Mouse (Mus musculus): ENCODE data around the gene Igsf23. TPM values are rescaled to one million over a fixed set of nuclear protein-coding genes. Genes with fewer than 3 reads are reported as not detected.
"Not testable (repeated sequence)": the region's sequence is repeated elsewhere in the genome, so short reads cannot be mapped to it uniquely, and the experiment has no call there.

Gene Igsf23
- total RNA-seq (2021), result 1 to 10 TPM; 1.4 TPM

- no peak for DNase-seq
- intact Hi-C loops (cut with DNase I), result no loop called here
Measured at GRCm38 (mm10) chr7:19950589-19950988, at the start of gene Igsf23. TSS of gene Igsf23 (minus strand) at chr7:19950756.

- intact Hi-C loops (cut with DNase I); DNase-seq: not testable (repeated sequence)
Measured at GRCm38 (mm10) chr7:19996721-19997120, 46.2 kb upstream of the Igsf23 start.

DNA sequence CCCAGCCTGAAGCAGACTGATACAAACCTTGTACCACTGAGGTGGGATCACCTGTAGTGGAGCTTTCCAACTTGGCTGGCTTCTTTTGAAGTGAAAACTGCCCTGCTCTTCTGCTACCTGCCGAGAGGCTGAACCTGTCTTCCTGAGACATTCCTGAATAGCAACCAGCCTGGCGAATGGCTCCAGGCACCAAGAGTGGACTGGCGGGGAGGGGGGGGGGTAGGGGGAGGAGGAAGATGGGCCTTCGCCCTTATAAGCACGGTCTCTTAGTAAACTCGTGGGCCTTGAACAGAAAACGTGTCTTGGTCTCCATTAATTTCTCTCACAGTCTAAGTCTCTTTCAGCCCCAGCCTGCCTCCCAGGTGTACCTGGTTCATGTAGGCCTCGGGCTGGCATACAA lies 40.6 kb upstream of the Igsf23 start, which contains the start of gene Nlrp9b:
Gene Nlrp9b (plus strand): TSS at position 301 of the 400 bp plus-strand sequence.
- DNase-seq; intact Hi-C loops (cut with DNase I): not testable (repeated sequence)

GRCm38 (mm10) chr7:19971516-19971915 lies 21.0 kb upstream of the Igsf23 start:
- intact Hi-C loops (cut with DNase I), result no loop called here
- no peak for DNase-seq

DNA sequence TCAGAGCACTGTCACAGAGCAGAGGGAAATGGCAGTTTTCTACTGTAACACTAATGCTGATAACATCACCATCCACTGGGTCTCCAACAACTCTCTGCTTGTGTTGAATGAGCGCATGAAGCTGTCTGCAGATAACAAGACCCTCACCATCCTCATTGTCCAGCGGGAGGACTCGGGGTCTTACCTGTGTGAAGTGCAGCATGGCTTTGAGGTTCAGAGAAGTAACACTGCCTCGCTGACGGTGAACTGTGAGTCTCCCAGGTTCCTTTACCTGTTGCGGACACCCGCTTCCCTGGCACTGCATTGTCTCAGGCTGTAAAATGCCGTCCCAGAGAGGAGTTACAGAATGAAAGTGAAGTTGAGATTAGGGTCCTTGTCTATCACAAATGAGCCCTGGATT lies 19.6 kb upstream of the Igsf23 start:
- DNase-seq, result no peak
- intact Hi-C loops (cut with DNase I), result no loop called here

- no peak for DNase-seq
- intact Hi-C loops (cut with DNase I), result no loop called here
Measured at GRCm38 (mm10) chr7:19969541-19970090, 19.1 kb upstream of the Igsf23 start.

DNA sequence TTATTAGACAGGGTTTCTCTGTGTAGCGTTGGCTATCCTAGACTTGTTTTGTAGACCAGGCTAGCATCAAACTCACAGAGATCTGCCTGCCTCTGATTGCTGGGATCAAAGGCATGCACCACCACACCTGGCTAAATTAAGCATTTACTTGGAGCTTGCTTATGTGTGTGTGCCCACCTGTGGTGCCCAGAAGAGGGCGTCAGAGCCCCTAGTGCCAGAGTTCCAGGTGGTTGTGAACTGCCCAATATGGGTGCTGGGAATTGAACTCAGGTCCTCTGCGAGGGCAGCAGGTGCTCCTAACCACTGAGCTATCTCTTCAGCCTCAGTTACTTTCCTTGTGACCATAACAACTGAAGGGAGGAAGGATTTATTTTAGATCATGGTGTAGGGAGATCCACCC lies 18.6 kb upstream of the Igsf23 start:
- intact Hi-C loops (cut with DNase I), result no loop called here

DNA sequence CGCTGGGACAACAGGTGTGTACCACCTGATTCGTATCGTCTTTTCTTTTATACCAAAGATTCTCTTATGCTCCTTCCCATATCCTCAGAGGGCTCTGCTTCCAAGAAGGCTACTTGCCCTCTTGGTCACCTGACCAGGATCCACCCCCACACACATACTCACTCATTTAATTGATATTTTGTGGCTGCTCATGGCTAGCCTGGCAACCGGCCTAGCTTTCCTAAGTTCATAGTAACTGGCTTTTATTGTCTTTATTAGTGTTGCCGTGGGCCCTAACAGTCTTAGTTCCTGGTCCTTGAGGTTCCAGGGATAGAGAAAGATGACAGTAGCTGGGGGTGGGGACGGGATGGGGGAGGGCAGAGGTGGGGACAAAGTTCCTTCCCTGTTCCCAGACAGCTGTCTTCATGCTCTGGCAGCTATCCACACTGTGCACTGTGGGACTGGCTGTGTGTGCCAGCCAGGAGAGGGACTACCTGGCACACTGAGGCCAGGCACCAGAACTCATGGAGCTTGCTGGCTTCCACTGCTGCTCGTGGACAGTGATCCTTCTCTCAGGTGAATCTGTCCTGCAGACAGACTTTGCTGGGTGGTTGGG lies 14.5 kb upstream of the Igsf23 start, which contains the start of gene Ceacam20:
Gene Ceacam20 (plus strand): TSS at position 428 of the 595 bp plus-strand sequence.
- intact Hi-C loops (cut with DNase I), result no loop called here

More for the DNA sequence above, 18.6 kb upstream of the Igsf23 start:
- DNase-seq, result no peak

DNA sequence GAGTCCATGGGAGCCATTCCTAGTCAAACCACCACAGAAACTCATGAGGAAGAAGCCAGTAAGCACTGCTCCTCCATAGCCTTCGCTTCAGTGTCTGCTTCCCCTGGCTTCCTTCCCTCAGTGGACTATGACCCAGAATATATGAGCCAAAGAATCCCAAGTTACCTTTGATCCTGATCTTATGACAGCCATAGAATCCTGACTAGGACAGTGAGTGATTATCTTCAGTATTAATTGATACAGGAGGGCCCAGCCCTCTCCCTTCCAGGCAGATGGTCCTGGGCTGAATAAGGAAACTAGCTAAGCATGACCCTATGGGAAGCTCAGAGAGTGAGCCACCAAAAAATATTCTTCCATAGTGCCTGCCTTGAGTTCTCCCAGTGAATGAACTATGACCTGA lies 11.9 kb upstream of the Igsf23 start:
- intact Hi-C loops (cut with DNase I), result no loop called here
- DNase-seq, result no peak

More for the DNA sequence above, 14.5 kb upstream of the Igsf23 start, which contains the start of gene Ceacam20:
- no peak for DNase-seq

- DNase-seq, result peak; percentile 89 to 96
- intact Hi-C loops (cut with DNase I), result loop anchor here (1.0 kb wide), 1 partner anchor 46 kb away; no protein-coding TSS in a partner anchor
Measured at GRCm38 (mm10) chr7:19956341-19956781, 5.8 kb upstream of the Igsf23 start.

DNA sequence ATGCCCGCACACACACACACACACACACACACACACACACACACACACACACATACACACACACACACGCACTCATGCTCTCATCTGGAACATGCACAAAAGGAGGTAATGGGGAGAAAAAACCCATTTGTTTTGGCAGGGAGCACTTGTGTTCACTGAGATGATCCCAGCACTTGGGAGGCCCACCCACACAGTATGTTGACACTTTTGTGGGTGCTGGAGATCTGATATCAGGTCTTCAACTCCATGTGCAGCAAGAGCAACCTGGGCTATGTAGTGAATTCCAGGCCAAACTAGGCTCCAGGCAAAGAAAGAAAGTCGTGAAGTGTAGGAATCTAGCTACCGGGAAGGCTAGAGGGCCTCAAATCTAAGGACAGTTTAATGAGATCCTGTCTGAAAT lies 5.3 kb upstream of the Igsf23 start:
- DNase-seq, result no peak
- intact Hi-C loops (cut with DNase I), result loop anchor here (1.0 kb wide), 1 partner anchor 46 kb away; no protein-coding TSS in a partner anchor

- intact Hi-C loops (cut with DNase I), result no loop called here
- DNase-seq, result no peak
Measured at GRCm38 (mm10) chr7:19953054-19953453, 2.5 kb upstream of the Igsf23 start.

GRCm38 (mm10) chr7:19952320-19952986 lies 1.9 kb upstream of the Igsf23 start:
- intact Hi-C loops (cut with DNase I), result no loop called here
- no peak for DNase-seq

DNA sequence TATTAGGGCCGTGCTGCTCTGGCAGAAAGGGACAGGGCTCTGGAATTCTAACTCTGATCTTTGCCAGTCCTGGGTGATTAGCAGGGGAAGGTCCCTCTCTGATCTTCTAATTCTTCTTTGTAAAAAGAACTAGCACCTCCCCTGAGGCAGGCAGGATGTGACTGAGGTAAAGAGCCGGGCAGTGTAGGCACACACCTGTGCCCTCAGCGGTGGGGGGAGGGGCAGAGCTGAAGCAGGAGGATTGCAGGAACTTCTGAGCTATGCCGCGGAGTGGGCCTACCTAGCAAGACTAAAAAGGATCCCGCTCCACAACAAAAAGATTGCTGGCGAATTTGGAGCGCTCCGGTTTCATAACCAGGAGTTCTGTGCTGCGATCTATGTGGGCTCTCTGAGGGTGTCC lies 560 bp downstream of the Igsf23 start:
- no peak for DNase-seq
- intact Hi-C loops (cut with DNase I), result no loop called here

- no peak for DNase-seq
- intact Hi-C loops (cut with DNase I), result no loop called here
Measured at GRCm38 (mm10) chr7:19948956-19949355, 1.6 kb downstream of the Igsf23 start.

DNA sequence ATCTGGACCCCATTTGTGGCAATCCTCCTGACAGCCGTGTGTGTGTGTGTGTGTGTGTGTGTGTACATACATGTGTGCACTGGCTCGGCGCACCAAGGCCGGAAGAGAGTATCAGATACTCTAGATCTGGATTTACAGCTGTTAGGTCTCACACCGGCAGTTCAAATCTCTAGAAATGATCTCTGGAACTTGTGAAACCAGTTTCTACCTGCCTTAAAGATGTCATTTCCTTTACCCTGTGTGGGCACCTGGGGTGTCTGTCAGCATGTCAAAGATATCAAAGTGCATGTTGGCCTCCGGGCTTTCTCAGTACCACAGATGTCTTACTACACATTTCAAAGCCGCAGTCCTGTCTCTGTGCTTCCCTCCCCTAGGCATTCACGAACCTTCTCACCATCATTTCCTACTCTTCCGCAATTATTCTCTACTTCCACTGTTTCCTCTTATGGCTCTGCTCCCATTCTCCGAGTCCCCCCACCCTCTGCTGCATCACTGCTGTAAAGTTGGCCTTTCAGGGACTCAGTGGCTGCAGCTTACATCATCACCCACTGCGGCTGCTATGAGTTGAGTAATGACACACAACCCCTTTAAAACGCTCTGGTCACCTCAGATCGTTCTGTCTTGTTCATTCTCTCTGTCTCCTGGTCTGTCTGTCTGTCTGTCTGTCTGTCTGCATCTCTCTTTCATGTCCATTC lies 4.6 kb downstream of the Igsf23 start:
- intact Hi-C loops (cut with DNase I), result no loop called here
- no peak for DNase-seq

GRCm38 (mm10) chr7:19945201-19945600 lies 5.4 kb downstream of the Igsf23 start:
- no peak for DNase-seq
- intact Hi-C loops (cut with DNase I), result no loop called here

DNA sequence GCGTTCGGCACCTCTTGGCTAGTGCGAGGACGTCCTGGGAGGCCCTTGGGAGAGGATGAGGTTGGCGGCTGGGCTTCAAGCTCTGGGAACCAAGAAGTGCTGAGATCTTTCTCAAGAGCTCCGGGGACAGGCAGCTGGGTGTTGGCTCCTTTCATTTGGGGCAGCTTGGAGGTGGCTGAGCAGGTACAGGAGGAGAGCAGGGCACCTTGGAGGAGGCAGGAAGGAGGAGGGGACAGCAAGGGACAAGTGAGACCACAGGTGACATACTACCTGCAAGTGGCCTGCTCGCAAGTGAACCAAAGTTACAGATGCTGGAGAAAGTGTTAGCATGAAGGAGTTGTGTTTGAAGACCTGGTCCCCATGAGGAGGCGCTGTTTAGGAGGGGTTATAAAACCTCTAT lies 5.8 kb downstream of the Igsf23 start:
- intact Hi-C loops (cut with DNase I), result no loop called here
- no peak for DNase-seq

GRCm38 (mm10) chr7:19940256-19940655 lies 10.3 kb downstream of the Igsf23 start:
- intact Hi-C loops (cut with DNase I), result loop anchor here (2.0 kb wide), 1 partner anchor 19 kb away; the partner anchor contains the start of gene Pvr
- peak; percentile 43 to 55 for DNase-seq

DNA sequence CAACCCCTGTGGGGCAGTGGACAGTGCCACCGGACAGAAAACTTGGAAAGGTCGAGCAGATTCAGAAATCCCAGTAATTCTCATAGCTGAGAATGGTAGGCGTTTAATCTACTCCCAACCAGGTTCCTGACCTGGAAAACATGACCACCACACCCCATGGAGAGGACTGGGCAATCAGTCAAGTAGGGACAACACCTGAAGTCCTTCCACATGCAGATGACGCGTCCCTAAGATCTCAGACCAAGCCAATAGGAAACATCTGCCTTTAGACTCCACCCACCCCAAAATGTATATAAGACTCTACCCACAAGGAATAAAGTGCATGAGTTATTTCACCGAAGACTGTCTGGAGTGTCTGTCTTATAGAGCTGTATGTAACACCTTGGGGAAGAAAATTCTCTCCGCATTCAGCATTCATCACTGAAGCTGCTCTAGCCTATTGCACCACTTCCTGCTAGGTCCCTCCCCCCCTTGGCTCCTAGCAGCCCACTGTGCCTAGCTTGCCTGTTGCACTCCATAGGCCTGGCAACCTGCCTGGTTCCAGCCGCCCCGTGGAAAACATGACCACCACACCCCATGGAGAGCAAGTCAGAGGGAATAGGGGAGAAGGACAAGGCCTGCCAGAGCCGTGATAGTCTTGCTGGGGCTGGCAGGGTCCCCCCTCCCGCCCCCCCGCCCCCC lies 10.9 kb downstream of the Igsf23 start:
- DNase-seq, result peak; percentile 86 to 87
- intact Hi-C loops (cut with DNase I), result loop anchor here (2.0 to 5.0 kb wide), 4 partner anchors 19 to 187 kb away; partner anchors contain the start of genes Nectin2 and Pvr

Data from heart, postnatal 36 days (tissue).